Mouse (Mus musculus) neural tube, embryonic 13.5 days (tissue): Measurements from ENCODE around the gene Mrps18c. TPM values are rescaled to one million over a fixed set of nuclear protein-coding genes. Genes with fewer than 3 reads are reported as not detected.

ENCODE experiments used
- ATAC-seq: fragments of 200-750 bp; cut with Nextera tagmentation; 2 replicates; pipeline ENCODE4 v1.8.0; 2017; ENCODE audit warnings: low read depth, mild to moderate bottlenecking, moderate TSS enrichment, moderate library complexity
- H3K27ac ChIP-seq: fragments of 300-500 bp; sonication (generic); replicated peaks from 2 replicates; pipeline ENCODE4 v1.5.1; 2015; ENCODE audit warnings: moderate library complexity, mild to moderate bottlenecking, inconsistent platforms
- H3K27me3 ChIP-seq: fragments of 300-500 bp; sonication (generic); 2 replicates; pipeline ENCODE4 v1.6.1; 2015; ENCODE audit warnings: mild to moderate bottlenecking, inconsistent platforms
- H3K36me3 ChIP-seq: fragments of 300-500 bp; sonication (generic); 2 replicates; pipeline ENCODE4 v1.6.1; 2015; ENCODE audit warnings: mild to moderate bottlenecking, inconsistent platforms
- H3K4me1 ChIP-seq: fragments of 300-500 bp; sonication (generic); replicated peaks from 2 replicates; pipeline ENCODE4 v1.6.1; 2015; ENCODE audit warnings: inconsistent platforms
- H3K4me2 ChIP-seq: fragments of 300-500 bp; sonication (generic); 2 replicates; pipeline ENCODE4 v1.6.1; 2015; ENCODE audit warnings: inconsistent platforms, mild to moderate bottlenecking, moderate library complexity
- H3K4me3 ChIP-seq: fragments of 300-500 bp; sonication (generic); 2 replicates; pipeline ENCODE4 v1.5.1; 2015; ENCODE audit warnings: mild to moderate bottlenecking, inconsistent platforms
- H3K9ac ChIP-seq: fragments of 300-500 bp; sonication (generic); 2 replicates; pipeline ENCODE4 v1.6.1; 2015; ENCODE audit warnings: moderate library complexity, mild to moderate bottlenecking, inconsistent platforms
- H3K9me3 ChIP-seq: fragments of 300-500 bp; sonication (generic); 2 replicates; pipeline ENCODE4 v1.6.1; 2016; ENCODE audit warnings: inconsistent platforms
- WGBS: fragments of 180-500 bp; shearing (Covaris S2); methylation state at CpG from one replicate; pipeline ENCODE4 v1.1.7; 2015; 5-methylcytosine and 5-hydroxymethylcytosine counted together
- polyA plus RNA-seq: library from polyadenylated mRNA; unstranded; fragments of >200 nt; fragmentation: Nextera tagmentation; extraction: Ambion mirVana; gene quantifications from 2 replicates; pipeline ENCODE4 v1.2.1, GENCODE M21; 2015

Gene Mrps18c
- 168 and 188 TPM in 2 replicates for polyA plus RNA-seq

- peak within 1 kb of the TSS; percentile 78 for H3K4me3 ChIP-seq
- H3K9me3 ChIP-seq, result no peaks in the 10 kb centered on the region
- peak within 1 kb of the TSS; percentile 75 for H3K4me2 ChIP-seq
These were observed at the start of gene Mrps18c, which contains the start of gene Helq for GRCm38 (mm10) chr5:100798165-100798860. Gene Mrps18c, plus strand, starts transcription at chr5:100798627. Gene Helq, minus strand, starts transcription at chr5:100798598.

GRCm38 (mm10) chr5:100750617-100751255 is 47.7 kb upstream of the Mrps18c start:
- H3K4me3 ChIP-seq, result no peak overlapping the region
- no peak for ATAC-seq
- H3K27me3 ChIP-seq, result no peaks in the 10 kb centered on the region
- H3K9ac ChIP-seq, result no peak overlapping the region
- WGBS, result 84% methylated on average over 10 of the region's 10 CpGs
- no peaks in the 10 kb centered on the region for H3K9me3 ChIP-seq
- H3K27ac ChIP-seq, result no peak overlapping the region
- H3K36me3 ChIP-seq, result no peaks in the 10 kb centered on the region
- H3K4me1 ChIP-seq, result peaks cover 12% of the 10 kb centered on the region
- H3K4me2 ChIP-seq, result no peak overlapping the region

More at GRCm38 (mm10) chr5:100798165-100798860, at the start of gene Mrps18c, which contains the start of gene Helq:
- ATAC-seq, result peak; percentile 97
- H3K27me3 ChIP-seq, result no peaks in the 10 kb centered on the region
- 0 out of 2 replicates have a peak within 1 kb of the TSS, but pooled peaks have one; percentile 55 for H3K27ac ChIP-seq
- H3K36me3 ChIP-seq, result peaks cover 38% of the 10 kb centered on the region
- H3K9ac ChIP-seq, result peak within 1 kb of the TSS; percentile 85
- peaks cover 23% of the 10 kb centered on the region for H3K4me1 ChIP-seq
- under 1% methylated on average over 67 of the region's 67 CpGs for WGBS

GRCm38 (mm10) chr5:100751655-100752054 is 46.8 kb upstream of the Mrps18c start:
- peak; percentile 53; the same call in 1 of the 2 replicates for ATAC-seq
- H3K4me2 ChIP-seq, result no peak overlapping the region
- 56% methylated on average over 4 of the region's 4 CpGs for WGBS
- H3K9ac ChIP-seq, result no peak overlapping the region
- H3K4me1 ChIP-seq, result peaks cover 12% of the 10 kb centered on the region
- H3K36me3 ChIP-seq, result no peaks in the 10 kb centered on the region
- no peaks in the 10 kb centered on the region for H3K9me3 ChIP-seq
- no peak overlapping the region for H3K4me3 ChIP-seq
- no peak overlapping the region for H3K27ac ChIP-seq
- no peaks in the 10 kb centered on the region for H3K27me3 ChIP-seq

- no peaks in the 10 kb centered on the region for H3K27me3 ChIP-seq
- no peak overlapping the region for H3K4me2 ChIP-seq
- H3K4me3 ChIP-seq, result no peak overlapping the region
- H3K9me3 ChIP-seq, result no peaks in the 10 kb centered on the region
- 38% methylated on average over 7 of the region's 7 CpGs for WGBS
- no peak overlapping the region for H3K27ac ChIP-seq
- peaks cover 12% of the 10 kb centered on the region for H3K4me1 ChIP-seq
- no peaks in the 10 kb centered on the region for H3K36me3 ChIP-seq
- no peak for ATAC-seq
- H3K9ac ChIP-seq, result no peak overlapping the region
These were observed 45.0 kb upstream of the Mrps18c start for GRCm38 (mm10) chr5:100753407-100753806.

GRCm38 (mm10) chr5:100758121-100758520 is 40.3 kb upstream of the Mrps18c start:
- H3K4me1 ChIP-seq, result no peaks in the 10 kb centered on the region
- H3K36me3 ChIP-seq, result peaks cover 24% of the 10 kb centered on the region
- no peak overlapping the region for H3K9ac ChIP-seq
- no peak overlapping the region for H3K4me2 ChIP-seq
- no peaks in the 10 kb centered on the region for H3K27me3 ChIP-seq
- H3K9me3 ChIP-seq, result no peaks in the 10 kb centered on the region
- no peak for ATAC-seq
- no peak overlapping the region for H3K4me3 ChIP-seq
- H3K27ac ChIP-seq, result no peak overlapping the region
- over 99% methylated on average over 5 of the region's 5 CpGs for WGBS

GRCm38 (mm10) chr5:100760049-100760663 is 38.3 kb upstream of the Mrps18c start:
- H3K9me3 ChIP-seq, result no peaks in the 10 kb centered on the region
- H3K27me3 ChIP-seq, result no peaks in the 10 kb centered on the region
- H3K4me1 ChIP-seq, result no peaks in the 10 kb centered on the region
- H3K9ac ChIP-seq, result no peak overlapping the region
- no peak for ATAC-seq
- H3K27ac ChIP-seq, result no peak overlapping the region
- H3K36me3 ChIP-seq, result peaks cover 44% of the 10 kb centered on the region
- no peak overlapping the region for H3K4me2 ChIP-seq
- H3K4me3 ChIP-seq, result no peak overlapping the region
- WGBS, result 81% methylated on average over 10 of the region's 10 CpGs

GRCm38 (mm10) chr5:100761736-100762135 is 36.7 kb upstream of the Mrps18c start:
- Histone ChIP-seq H3K4me3 (no peak overlapping the region), H3K4me2 (no peak overlapping the region), H3K36me3 (peaks cover 60% of the 10 kb centered on the region), H3K27me3 (no peaks in the 10 kb centered on the region), H3K4me1 (no peaks in the 10 kb centered on the region), H3K9me3 (no peaks in the 10 kb centered on the region), H3K9ac (no peak overlapping the region), H3K27ac (no peak overlapping the region)
- ATAC-seq, result no peak
- 96% methylated on average over 7 of the region's 7 CpGs for whole genome bisulfite sequencing

GRCm38 (mm10) chr5:100766026-100766425 is 32.4 kb upstream of the Mrps18c start:
- no peaks in the 10 kb centered on the region for H3K27me3 ChIP-seq
- H3K9ac ChIP-seq, result no peak overlapping the region
- WGBS, result 96% methylated on average over 7 of the region's 7 CpGs
- H3K27ac ChIP-seq, result no peak overlapping the region
- H3K9me3 ChIP-seq, result no peaks in the 10 kb centered on the region
- ATAC-seq, result no peak
- no peak overlapping the region for H3K4me3 ChIP-seq
- H3K4me1 ChIP-seq, result no peaks in the 10 kb centered on the region
- no peak overlapping the region for H3K4me2 ChIP-seq
- peaks cover 93% of the 10 kb centered on the region for H3K36me3 ChIP-seq

- WGBS, result 95% methylated on average over 4 of the region's 4 CpGs
- peaks cover 88% of the 10 kb centered on the region for H3K36me3 ChIP-seq
These were observed 26.9 kb upstream of the Mrps18c start for GRCm38 (mm10) chr5:100771575-100771974.

GRCm38 (mm10) chr5:100775778-100776404 is 22.5 kb upstream of the Mrps18c start:
- H3K27me3 ChIP-seq, result no peaks in the 10 kb centered on the region
- H3K36me3 ChIP-seq, result peaks cover 81% of the 10 kb centered on the region
- H3K4me1 ChIP-seq, result no peaks in the 10 kb centered on the region
- 86% methylated on average over 13 of the region's 13 CpGs for WGBS
- no peaks in the 10 kb centered on the region for H3K9me3 ChIP-seq
- no peak overlapping the region for H3K27ac ChIP-seq
- no peak overlapping the region for H3K9ac ChIP-seq
- no peak overlapping the region for H3K4me2 ChIP-seq
- H3K4me3 ChIP-seq, result no peak overlapping the region
- ATAC-seq, result no peak

More at GRCm38 (mm10) chr5:100771575-100771974, 26.9 kb upstream of the Mrps18c start:
- no peaks in the 10 kb centered on the region for H3K9me3 ChIP-seq
- no peak for ATAC-seq
- H3K4me3 ChIP-seq, result no peak overlapping the region
- H3K4me1 ChIP-seq, result no peaks in the 10 kb centered on the region
- H3K4me2 ChIP-seq, result no peak overlapping the region
- H3K27ac ChIP-seq, result no peak overlapping the region
- no peaks in the 10 kb centered on the region for H3K27me3 ChIP-seq
- H3K9ac ChIP-seq, result no peak overlapping the region

- Histone ChIP-seq H3K4me1 (no peaks in the 10 kb centered on the region), H3K9ac (no peak overlapping the region), H3K27ac (no peak overlapping the region), H3K27me3 (no peaks in the 10 kb centered on the region), H3K9me3 (no peaks in the 10 kb centered on the region), H3K4me2 (no peak overlapping the region), H3K4me3 (no peak overlapping the region), H3K36me3 (peaks cover 81% of the 10 kb centered on the region)
- no peak for ATAC-seq
- 92% methylated on average over 5 of the region's 5 CpGs for whole genome bisulfite sequencing
These were observed 21.5 kb upstream of the Mrps18c start for GRCm38 (mm10) chr5:100776900-100777299.

GRCm38 (mm10) chr5:100779002-100779401 is 19.4 kb upstream of the Mrps18c start:
- 95% methylated on average over 13 of the region's 13 CpGs for WGBS
- ATAC-seq, result no peak

More at GRCm38 (mm10) chr5:100779002-100779401, 19.4 kb upstream of the Mrps18c start:
- no peak overlapping the region for H3K4me2 ChIP-seq
- no peak overlapping the region for H3K9ac ChIP-seq
- no peaks in the 10 kb centered on the region for H3K9me3 ChIP-seq
- no peaks in the 10 kb centered on the region for H3K4me1 ChIP-seq
- peaks cover 83% of the 10 kb centered on the region for H3K36me3 ChIP-seq
- no peak overlapping the region for H3K27ac ChIP-seq
- H3K4me3 ChIP-seq, result no peak overlapping the region
- H3K27me3 ChIP-seq, result no peaks in the 10 kb centered on the region
